Mouse (Mus musculus) megakaryocyte, embryonic 14.5 days (primary cell): ENCODE results near the gene Nup107.

Source experiments
- FLI1 ChIP-seq: IDR thresholded peaks from 2 replicates; pipeline ENCODE4 v1.6.1; 2012; ENCODE audit warnings: low read length, inconsistent platforms, mixed read lengths
- GATA1 ChIP-seq: IDR thresholded peaks from 3 replicates; pipeline ENCODE4 v1.6.1; 2012; ENCODE audit warnings: mixed read lengths, low read length, inconsistent platforms, borderline replicate concordance

- TF ChIP-seq FLI1 (no peak), GATA1 (no peak)
Observed at GRCm38 (mm10) chr10:117725671-117726070, 66.8 kb downstream of the Nup107 start.
